Mouse (Mus musculus): ENCODE measurements around the gene Olfr215.

DNA sequence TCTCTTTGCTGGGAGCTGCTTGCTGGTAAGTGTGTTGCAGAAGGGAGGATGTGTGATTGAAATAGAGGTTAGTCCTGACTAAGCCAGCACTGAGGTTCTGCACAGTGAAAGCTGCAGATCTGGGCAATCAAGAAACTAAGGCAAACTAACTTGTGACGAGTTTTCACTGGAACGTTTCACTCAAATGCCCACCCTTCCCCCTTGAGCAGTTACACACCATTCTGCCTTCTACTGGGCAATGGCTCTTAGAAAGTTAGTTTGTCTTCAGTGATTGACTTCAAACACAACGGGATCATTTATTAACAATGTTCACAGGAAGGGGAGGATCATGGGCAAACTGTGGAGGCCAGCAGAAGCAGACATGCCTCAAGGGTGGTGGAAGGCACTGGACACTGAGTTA lies 29.0 kb downstream of the Olfr215 start:
- no peak for TF ChIP-seq EP300 (IDR thresholded peaks at IDR 0.05)
- no peak for TF ChIP-seq CTCF (IDR thresholded peaks at IDR 0.05)

All from lung, postnatal 0 days (tissue).